Mouse (Mus musculus) layer of hippocampus, adult 9-10 months (tissue): ENCODE measurements at regions not wholly inside any gene's neighbourhood (a gene's known extent, or its start where the extent isn't known, plus 50 kb on each side); places are given as distances from the start of the nearest gene placed in this dataset.
"Not testable (repeated sequence)": the region's sequence is repeated elsewhere in the genome, so short reads cannot be mapped to it uniquely, and the experiment has no call there.

ENCODE experiments used
- DNase-seq: peaks from one replicate; pipeline ENCODE4 v3.0.0; 2022; ENCODE audit warnings: low spot score

DNA sequence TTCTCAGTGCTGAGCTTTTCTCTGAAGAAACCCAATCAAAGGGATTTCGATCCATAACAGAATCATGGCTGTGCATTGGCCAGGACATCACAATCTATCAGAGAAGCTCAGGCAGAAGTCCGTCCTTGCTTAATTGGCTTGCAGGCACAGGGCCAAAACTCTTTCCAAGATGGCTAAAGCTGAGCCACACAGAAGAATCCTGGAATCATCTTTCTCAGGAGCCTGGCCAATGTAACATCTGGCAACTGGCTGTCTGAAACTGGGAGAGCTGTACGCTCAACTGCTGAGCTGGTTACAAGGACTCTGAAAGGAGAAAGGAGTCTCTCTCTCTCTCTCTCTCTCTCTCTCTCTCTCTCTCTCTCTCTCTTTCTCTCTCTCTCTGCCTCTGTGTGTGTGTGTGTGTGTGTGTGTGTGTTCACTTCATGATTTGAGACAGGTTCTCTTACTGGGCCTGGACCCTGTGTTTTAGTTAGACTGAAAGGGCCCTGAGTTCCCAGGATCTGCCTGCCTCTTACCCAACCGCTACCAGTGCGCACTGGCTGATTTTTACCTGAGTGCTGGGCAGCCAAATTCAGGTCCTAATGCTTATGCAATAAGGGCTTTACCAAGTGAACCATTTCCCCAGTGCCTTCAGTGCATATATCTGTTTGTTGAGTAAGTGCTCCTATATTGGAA lies 333.3 kb upstream of the Cwc22 start:
- no peak for DNase-seq

DNA sequence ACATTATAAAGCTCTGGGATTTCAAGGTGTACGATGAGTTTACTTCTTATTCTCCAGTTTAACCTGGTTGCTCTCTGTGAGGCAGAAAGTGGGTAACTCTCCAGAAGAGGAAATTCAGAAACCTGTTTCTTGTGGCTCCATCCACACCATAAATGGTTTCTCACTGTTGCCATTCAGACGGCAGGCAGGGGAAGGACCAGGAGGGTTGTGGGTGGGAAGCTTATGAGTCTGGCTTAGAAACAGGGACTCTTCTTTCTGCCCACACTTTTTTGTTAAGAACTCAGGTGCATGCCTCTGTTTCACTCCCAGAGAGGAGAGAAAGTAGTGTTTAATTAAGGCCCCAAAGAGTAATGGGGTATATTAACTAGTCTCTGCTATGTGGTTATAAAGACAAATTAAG lies 332.5 kb upstream of the Cwc22 start:
- no peak for DNase-seq

DNA sequence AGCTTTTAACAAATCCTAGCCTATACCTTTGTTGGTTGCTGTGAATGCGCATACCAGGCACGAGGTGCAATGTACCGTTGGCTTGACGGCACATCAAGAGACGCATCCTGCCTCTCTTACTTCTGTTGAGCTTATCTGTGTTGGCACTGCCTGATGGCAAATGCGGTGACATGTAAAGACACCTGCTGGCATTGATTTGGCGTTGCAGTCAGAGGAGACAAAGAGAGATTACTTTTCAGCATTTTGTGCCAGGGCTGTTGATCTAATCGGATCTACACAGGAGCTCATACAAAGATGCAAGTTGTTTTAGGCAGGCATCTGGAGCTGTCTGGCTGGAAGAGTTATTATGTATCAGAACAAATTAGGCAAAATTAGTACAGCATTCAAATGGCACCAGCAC lies 331.5 kb upstream of the Cwc22 start:
- no peak for DNase-seq

DNA sequence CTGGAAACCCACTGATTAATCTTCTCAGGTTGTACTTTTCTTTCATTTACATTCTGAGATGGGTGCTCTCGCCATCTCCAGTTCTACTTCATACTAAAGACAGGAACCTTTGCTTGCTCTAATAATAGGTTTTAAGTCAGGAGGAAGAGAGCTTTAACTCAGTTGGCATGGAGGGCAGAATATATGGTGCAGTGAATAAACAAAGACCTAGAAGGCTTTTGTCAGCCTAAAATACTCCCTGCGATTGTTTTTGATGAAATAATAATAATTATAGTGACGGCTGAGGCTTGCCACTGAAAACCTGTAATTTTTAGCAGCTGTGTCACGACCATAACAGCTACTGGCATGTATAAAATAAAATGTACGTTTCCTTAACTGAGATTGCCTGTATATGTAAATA lies 327.9 kb upstream of the Cwc22 start:
- no peak for DNase-seq

DNA sequence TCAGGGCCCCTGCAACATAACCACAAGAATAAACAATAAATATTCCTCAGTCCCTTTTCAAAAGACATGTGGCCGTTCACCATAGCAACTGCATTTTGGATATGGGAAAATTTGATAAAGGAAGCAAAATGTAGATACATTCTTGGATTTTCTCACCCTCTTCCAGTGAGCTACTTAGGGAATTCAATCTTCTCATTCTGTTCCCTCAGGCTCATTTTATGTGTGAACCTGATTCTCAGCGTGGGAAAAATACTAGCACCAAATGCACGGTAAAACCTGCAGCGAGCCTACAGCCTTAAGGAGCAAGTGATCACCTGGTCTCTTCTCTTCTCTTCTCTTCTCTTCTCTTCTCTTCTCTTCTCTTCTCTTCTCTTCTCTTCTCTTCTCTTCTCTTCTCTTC lies 322.5 kb upstream of the Cwc22 start:
- no peak for DNase-seq

DNA sequence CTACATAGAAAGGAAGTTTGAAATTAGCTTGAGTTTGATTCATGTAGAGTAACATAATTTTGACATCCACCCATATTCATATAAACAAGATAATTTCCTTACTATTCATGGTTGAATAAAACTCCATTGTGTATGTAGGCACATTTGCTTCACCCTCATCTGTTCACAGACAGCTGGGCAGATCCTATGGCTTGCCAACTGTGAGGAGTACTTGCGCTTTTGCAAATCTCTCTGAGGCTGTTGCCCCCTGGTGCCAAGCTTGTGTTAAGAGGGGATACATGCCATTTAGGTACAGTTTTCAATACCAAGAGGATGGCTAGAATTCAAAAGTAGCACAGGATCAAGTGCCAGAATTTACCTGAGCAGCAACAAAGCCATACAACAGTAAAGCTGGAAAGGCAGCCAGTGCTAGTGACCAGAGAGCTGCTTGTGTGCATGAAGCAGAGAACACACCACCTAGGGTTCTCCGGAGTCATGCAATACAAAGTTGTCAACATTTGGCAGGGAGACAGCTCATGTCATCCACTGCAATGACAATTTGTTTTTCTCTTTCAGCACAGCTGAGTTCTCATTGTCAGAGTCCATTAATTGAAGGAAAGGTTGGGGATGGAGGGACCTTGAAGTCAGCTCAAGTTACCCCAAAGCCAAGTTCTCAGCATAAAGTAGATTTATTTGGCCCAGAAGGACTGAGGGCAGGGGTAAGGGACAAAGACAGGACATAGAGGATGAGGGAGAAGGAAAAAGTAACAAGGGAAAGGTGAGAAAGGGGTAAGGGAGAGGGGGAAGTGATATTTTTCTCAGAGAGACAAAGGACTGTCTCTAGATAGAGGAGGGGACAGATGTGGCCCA lies 321.6 kb upstream of the Cwc22 start:
- DNase-seq, result no peak

DNA sequence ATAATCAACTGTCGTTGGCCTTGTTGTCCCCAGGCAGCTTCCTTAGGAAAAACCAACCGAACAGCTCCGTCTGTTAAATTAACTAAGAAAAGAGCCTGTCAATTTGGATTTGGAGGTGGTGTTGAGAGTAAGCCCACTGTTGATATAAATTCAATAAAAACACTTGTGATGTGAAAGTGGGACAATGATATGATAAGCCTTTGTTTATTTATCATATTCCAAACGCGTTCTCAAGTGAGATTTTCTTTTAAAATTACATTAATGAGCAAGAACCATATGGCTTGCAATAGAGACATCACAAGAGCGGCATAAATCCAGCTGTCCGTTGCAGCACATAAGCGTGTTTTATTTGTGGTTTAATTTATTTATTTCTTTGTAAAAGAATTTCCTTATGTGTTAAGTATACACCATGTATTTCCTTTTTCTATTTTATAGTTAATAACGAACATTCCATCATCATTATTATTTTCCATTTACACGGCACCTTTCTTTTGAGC lies 307.5 kb upstream of the Cwc22 start:
- DNase-seq, result no peak

DNA sequence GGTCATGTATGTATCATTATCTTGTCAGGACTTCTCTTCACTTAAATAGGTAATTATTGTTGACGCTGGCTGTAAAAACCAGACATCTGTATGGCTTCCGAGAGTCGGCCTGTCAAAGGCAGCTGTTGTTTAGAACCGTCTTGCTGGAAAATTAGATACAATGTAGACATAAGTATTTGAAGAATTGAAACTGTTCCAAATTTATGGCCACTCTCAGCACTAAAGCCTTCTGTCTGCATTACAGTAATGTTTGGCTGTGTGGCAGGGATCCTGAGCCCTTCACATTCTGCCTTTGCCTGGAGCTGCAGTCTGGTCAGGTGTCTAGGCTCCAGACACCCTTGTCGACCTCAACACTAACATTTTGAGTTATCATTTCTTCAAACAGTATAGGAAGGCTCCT lies 300.2 kb upstream of the Cwc22 start:
- no peak for DNase-seq

DNA sequence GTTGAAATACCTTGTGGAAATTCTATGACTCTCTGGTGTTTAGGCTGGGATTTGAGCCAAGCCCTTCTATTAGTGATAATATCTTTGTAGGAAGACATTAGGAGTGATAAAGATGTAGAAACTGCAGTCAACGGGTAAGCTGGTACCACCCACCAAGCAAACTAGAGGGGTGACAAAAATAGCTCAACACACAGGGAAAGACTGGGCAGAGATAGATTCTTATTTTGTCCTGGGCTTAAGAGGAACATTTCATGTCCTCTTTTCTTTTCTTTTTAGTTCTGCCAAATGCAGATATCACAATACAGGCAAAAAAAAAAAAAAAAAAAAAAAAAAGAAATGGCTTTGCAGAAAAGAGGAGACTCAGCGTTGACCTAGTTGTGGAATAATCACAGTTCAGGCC lies 294.1 kb upstream of the Cwc22 start:
- DNase-seq, result no peak

DNA sequence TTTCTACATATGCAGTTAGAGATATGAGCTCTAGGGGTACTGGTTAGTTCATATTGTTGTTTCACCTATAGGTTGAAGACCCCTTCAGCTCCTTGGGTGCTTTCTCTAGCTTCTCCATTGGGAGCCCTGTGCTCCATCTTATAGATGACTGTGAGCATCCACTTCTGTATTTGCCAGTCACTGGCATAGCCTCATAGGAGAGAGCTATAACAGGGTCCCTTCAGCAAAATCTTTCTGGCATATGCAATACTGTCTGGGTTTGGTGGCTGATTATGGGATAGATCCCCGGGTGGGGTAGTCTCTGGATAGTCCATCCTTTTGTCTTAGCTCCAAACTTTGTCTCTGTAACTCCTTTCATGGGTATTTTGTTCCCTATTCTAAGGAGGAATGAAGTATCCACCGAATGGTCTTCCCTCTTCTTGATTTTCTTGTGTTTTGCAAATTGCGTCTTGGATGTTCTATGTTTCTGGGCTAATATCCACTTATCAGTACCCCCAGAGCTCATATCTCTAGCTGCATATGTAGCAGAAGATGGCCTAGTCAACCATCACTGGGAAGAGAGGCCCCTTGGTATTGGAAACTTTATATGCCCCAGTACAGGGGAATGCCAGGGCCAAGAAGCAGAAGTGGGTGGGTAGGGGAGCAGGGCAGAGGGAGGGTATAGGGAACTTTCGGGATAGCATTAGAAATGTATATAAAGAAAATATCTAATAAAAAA lies 279.4 kb upstream of the Cwc22 start:
- DNase-seq, result not testable (repeated sequence)

DNA sequence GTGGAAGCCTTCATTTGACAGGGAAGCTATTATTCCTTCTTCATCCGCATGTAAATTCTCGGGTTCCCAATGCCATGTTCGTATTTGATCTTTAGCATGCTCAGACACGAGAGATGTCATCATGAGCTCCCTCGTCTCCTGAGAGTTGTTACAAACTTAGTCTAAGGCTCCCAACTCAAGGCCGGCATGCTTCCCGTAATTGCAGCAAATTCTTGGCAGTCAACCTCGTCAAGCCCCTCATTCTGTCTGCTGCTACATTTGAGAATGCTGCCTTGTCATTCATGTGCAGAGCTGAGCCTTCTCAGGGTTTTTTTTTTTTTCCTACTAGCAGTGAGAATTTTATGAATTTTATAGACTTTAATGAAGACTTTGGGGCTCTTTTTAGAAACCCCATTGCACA lies 268.3 kb upstream of the Cwc22 start:
- no peak for DNase-seq

DNA sequence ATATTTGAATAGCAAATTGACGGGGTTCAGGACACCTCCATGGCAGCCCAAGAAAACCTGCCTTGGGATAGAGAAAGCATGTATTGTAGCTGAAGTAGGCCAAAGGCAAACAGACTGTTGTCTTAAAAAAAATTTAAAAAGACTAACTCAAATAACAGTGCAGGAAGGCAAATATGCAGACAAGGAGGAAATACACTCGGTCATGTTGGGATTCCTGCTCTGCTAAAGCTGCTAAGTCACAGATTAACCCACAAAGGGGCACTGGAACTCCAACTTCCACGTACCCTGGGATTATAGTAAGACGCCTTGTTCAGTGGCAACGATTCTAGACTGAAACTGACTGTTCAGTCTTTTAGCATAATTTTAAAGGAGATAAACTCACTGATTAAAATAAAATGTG lies 258.9 kb upstream of the Cwc22 start:
- DNase-seq, result no peak

DNA sequence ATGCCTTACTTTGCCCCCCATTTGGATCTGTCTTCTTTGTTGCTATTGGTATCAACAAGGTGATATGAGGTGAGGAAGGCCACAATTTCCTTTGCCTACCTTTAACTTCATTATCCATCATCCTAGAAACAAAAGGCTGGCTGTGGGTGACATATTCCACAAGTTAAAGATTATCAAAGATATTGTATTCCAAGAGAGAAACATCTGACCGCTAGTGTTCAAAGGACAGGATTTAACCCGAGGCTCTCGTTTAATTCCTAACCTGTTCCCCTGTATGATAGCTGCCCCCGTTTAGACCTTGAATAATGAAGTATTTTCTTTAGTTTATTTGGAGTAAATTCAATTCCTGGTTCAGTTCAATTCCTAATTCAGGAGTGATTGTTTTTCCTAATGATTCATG lies 249.8 kb upstream of the Cwc22 start:
- DNase-seq, result no peak

DNA sequence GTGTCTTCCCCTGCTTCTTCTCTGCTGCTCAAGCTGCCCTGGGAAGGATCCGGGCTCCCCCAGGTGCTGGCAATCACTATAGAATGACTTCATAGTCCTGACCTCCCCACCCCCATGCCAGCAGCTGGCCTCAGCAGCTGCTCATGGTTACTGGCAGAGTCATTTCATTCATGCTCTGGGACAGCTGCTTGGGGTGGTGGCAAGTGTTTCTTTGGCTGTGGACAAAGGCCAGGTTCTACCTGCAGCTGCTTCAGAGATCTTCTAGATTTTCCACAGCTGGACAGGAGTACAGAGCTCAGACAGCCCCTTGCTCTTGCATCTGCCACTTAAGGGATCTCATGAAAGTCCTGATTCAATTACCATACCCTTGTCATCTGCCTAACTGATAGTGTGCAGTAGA lies 243.4 kb upstream of the Cwc22 start:
- DNase-seq, result no peak

DNA sequence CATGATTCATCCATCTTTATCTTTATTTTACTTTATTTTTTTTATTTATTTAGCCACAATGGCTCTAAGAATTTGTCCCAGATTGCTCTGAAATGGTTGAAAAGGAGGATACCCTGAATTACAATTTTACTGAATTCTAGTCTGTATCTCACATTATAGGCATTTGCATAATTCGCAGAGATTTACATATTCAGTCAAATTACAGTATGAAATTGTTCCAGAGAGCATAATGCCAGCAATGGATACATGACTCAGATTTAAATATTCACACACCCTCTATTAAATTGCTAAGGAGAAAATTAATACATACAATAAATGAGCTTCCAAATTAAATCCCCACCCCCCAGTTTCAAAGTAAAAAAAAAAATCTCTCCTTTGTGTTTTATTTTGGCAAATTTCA lies 238.8 kb upstream of the Cwc22 start:
- DNase-seq, result no peak

DNA sequence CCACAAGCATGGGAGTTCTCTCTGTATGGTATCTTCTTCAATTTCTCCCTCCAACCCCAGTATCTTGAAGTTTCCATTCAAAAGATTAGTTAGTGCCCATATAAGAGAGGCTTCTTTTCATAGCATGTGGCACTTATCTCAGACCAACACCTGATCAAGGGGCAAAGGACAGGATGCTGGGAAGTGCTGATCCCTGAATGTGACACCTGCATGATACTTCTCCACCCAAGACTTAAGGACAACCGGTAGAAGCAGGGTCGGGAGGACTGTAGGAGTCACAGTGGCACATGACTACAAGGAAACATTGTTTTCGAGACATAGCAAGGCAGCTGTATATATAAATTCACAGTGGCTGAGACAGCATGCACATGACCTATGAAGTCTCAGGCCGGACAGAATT lies 227.6 kb upstream of the Cwc22 start:
- DNase-seq, result no peak

DNA sequence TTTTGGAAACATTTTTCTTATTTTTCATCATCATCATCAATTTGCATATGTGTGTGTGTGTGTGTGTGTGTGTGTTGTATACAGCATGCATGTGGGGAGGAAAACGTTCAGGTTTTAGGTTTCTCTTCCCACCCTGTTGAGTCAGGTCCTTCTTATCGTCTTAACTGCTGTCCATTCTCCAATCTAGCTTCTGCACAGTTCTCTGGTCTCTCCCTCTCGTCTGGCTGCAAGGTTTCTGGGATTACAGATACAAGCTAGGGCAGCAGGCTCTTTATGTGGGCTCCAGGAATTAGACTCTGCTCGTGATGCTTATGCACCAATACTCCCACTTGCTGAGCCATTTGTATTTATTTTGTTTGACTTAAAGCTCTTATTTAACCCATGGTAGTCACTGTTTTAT lies 226.6 kb upstream of the Cwc22 start:
- DNase-seq, result no peak

DNA sequence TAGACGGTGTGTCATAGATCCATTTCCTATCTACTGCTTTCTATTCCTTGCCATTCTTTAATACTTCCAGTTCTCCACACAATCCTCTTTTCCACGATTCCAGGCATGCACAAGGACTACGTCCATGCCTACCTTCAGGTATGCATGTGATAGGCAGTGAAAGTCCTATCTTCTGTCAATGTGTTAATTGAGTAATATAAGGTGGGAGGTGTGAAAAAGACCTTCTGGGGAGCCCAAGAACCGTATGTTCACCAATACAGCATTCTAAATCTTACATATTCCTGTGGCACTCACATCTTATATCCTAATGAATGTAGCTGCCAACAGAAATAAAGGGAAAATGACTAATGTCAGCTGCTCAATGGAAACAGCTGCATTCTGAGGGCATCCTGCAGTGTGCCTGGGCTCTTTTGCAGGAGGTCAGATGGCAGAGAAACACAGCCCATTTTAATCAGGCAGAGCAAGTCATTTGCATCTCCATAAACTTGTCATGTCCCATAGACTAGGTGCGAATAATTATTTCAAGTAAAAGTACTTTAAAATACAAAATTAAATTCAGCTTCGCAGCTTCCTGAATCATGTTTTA lies 224.1 kb upstream of the Cwc22 start:
- DNase-seq, result no peak

DNA sequence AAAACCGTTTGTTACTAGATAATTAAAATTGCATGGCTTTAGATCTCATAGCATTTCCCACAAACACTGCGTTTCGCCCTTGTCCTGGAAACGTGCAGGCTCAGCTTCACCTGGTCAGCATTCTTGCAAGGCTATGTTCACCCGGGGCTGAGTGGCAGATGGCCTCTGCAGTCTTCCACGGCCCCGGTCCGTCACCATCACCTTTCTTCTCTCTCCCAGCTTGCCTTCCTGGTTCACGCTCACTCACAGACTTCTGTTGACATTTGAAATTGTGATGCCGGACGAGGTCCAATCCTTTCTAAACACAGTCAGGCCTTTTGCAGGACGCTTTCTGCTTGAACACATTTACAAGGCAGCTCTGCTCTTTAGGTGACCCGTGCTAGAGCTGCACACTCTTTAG lies 219.3 kb upstream of the Cwc22 start:
- no peak for DNase-seq

DNA sequence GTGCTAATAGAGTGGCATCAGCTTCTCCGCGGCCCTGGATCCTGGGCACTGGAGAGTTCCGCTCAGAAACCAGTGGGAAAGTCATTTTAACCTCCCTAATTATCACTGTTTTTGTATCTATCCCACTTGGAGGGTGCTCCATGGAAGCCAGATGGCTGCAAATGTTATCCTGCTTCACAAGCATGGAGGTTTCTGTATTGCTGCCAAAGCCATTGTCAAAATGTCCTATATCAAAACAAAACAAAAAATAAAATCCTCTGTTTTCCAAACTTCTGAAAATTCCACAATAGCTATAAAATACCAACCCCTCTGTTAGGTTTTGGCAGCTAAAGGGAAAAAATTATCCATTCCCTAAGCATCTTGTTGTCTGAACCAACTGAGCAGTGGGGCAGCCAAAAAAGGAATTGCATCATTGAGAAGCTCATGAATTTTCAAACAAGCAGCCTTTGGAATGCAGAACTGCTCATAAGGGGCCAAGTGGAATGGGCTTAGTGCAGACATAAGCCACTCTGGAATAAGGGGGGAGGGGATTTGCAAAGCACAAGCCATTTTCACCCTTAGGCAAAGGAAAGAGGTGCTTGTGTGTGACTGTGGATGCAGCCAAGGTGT lies 213.8 kb upstream of the Cwc22 start:
- DNase-seq, result peak; percentile 70

DNA sequence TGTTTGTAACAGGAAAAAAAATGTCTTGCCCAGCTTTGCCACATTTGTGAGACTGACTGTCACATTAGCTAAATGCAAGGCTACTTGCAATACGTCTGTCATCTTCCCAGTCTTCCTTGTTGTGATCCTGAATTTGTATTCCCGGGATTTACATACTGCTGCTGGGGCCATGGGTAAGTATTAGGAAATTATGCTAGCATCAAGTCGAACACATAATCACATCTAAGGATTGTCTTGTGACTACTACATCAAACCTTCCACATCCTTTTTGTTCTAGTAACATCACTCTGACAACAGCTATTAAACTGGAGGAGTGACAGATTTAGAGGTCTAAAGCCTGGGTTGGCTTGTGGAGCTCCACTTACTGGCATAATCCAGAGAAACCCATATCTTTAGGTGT lies 164.2 kb upstream of the Cwc22 start:
- no peak for DNase-seq

DNA sequence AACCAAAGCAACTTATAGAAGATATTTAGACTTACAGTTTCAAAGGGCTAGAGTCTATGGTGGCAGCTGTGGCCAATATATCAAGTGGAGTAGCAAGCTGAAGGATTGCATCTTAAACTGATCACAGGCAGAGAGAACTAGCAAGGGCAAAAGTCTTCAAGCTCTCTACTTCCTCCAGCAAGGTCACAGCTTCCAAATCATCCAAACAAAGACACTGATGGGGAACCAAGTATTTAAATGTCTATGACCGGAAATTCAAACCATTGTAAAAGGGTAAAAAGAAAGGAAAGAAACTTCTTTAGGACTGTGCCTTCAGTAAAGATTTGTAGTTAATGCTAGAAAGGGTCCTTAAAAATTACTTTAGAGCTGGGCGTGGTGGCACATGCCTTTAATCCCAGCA lies 149.4 kb upstream of the Cwc22 start:
- DNase-seq, result no peak
